Mouse (Mus musculus) urinary bladder, adult 18-20 months (tissue): ENCODE measurements around the gene Cfap300.

Experiments used
- DNase-seq, 2 experiments: peaks; one replicate each; pipeline ENCODE4 v3.0.0; 2022; ENCODE audit warnings: low spot score in 2 of 2, mixed read lengths in 2 of 2

Gene Cfap300

DNA sequence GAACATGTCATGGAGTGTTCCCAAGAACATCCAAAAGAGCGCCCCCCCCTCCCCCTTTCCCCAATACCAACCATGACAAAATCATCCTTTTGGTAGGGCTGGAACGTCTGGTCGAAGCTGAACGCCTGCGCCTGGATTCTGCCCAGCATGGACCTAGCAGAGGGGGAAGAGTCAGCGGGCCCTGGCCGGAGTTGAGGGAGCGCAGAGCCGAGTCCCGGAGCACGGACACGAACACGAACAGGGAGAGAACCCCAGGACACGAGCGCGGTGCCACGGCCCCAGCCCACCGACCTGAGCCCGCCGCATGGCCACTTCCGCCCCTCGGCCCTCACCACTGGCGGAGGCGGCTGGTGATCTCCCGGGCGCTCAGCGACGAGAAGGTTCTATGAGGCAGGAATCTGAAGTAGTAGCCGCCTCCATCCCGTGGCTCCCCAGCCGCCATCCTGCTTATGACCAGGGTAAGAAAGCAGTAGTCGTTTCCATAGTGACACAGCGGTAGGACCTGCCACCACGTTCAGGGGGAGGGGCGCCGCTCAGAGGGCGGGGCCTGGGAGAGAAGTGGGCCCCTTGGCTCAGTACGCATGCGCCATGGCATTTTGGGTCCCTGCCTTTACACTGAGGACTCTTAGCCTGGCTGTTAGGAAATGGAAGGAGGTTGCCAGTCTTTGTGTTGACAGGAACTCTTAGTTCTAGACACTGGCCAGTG is at the start of gene Cfap300:
Gene Cfap300, minus strand, starts transcription at position 486 of the 706 bp plus-strand sequence.
- DNase-seq = peak; percentile 92 to 93

DNA sequence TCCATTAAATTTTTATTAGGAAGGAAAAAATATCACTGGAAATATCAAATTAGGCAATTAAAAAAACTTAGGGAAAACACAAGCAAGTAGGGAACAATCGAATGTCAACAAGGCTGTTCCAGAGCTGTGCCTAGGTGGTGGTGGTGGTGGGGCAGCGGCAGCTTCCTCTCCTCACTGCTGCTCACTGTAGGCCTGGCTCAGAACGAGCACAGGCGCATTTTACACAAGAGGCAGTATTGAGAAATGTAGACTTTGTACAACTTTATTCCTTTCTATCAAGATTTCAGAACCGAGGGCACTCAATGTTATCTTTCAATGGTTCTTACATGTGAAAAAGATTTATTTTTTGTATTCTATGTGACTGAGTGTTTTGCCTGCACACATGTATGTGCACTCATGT is 36.3 kb upstream of the Cfap300 start:
- DNase-seq = no peak

- no peak for DNase-seq
Measured at GRCm38 (mm10) chr9:8074345-8074744, 31.7 kb upstream of the Cfap300 start.

- DNase-seq = no peak
Measured at GRCm38 (mm10) chr9:8073203-8073755, 30.7 kb upstream of the Cfap300 start.

- DNase-seq = no peak
Measured at GRCm38 (mm10) chr9:8059636-8060035, 17.0 kb upstream of the Cfap300 start.

- DNase-seq = peak in 1 of 2 experiments; percentile 24
Measured at GRCm38 (mm10) chr9:8054831-8055230, 12.2 kb upstream of the Cfap300 start.

GRCm38 (mm10) chr9:8043044-8043387 is 393 bp upstream of the Cfap300 start:
- DNase-seq = no peak

- DNase-seq = no peak
Measured at GRCm38 (mm10) chr9:8035546-8035945, 7.1 kb downstream of the Cfap300 start.

- no peak for DNase-seq
Measured at GRCm38 (mm10) chr9:8035091-8035490, 7.5 kb downstream of the Cfap300 start.

DNA sequence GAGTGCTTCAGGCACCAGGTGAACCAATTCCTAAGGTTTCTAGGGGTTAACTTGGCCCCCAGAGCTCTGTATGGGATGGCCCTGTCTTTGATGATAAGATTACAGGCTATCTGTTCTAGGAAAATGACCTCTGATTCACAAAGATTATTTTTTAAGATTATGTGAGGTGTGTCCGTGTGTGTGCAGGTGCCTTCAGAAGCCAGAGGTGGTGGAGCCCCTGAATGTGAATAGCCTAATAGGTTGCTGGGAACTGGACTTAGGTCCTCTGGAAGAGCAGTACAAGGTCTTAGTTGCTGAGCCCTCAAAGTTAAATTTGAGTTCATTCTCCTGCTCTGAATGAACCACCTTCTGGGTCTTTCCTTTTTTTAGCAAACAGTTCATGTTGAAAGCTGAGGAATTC is 8.5 kb downstream of the Cfap300 start:
- DNase-seq = no peak

GRCm38 (mm10) chr9:8032847-8033246 is 9.8 kb downstream of the Cfap300 start:
- DNase-seq = no peak

DNA sequence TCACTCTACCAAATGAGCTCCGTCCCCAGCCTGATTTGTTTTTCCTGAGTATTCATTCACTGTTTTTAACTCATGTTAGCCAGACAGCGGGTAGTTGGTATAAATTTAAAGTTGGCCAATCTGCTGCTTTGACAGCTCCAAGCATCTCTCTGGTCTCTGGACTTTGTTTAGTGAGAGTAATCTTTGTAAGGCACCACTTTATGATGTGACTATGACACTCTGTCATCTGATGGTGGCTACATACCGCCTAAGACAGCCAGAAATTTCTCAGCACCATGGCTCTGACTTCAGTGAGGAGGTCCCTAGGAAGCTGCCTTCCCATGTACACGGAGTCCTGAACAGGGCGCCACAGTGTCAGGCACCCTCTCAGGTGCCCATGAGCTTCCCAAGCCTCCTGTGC is 24.0 kb downstream of the Cfap300 start:
- no peak for DNase-seq

GRCm38 (mm10) chr9:8017253-8017913 is 25.2 kb downstream of the Cfap300 start:
- DNase-seq = no peak

DNA sequence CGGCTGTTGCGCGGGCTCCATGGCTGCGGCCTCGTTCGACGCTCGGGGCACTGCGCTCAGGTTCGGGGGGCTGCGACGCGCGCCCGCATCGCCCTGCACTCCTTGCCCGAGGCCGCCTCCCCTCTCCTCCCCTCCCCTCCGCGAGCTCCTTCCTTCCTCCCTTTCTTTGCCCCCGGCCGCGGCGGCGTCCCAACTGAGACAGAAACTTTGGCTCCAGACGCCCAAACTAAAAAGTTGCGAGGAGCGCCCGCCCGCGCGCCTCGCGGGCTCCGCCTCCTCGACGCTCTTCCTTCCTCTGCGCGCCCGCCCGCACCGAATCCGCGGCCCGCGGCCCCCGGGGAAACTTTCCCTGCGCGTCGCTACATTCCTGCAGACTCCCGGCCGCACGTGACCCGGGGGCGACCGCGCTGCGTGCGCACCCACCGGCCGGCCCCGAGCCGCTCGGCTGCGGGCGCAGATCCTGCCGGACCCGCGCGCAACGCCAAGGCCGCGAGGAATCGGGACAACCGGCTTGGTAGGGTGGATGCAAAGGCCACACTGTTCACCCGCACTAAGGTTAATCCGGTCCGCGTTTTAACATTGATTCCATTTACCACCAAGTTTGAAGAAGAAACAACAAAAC is 38.1 kb downstream of the Cfap300 start, which contains the start of gene Yap1:
Gene Yap1, minus strand, starts transcription at position 227 of the 622 bp plus-strand sequence.
- peak; percentile 85 to 87 for DNase-seq

- peak; percentile 64 to 83 for DNase-seq
Measured at GRCm38 (mm10) chr9:8003301-8004271, 39.0 kb downstream of the Cfap300 start.

- no peak for DNase-seq
Measured at GRCm38 (mm10) chr9:8002806-8003205, 39.8 kb downstream of the Cfap300 start.

DNA sequence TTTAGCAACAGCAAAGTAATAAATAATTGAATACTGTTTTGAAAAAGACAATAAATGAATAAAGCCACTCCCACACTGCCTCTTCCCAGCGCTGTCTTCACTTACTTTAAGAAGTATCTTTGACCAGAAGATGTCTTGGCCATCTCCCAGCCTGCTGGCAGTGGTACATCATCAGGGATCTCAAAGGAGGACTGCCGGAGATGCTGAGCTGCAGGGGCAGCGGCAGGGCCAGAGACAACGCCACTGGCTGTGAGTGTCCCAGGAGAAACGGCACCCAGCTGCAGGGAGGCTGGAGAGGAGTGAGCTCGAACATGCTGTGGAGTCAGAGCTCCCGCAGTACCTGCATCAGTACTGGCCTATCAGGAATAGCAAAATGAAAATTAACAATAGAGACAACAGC is 41.3 kb downstream of the Cfap300 start:
- no peak for DNase-seq

GRCm38 (mm10) chr9:7994275-7994674 is 48.3 kb downstream of the Cfap300 start:
- DNase-seq = no peak

- no peak for DNase-seq
Measured at GRCm38 (mm10) chr9:7992651-7993050, 50.0 kb downstream of the Cfap300 start.

GRCm38 (mm10) chr9:7990897-7991296 is 51.7 kb downstream of the Cfap300 start:
- no peak for DNase-seq

GRCm38 (mm10) chr9:7987119-7987518 is 55.5 kb downstream of the Cfap300 start:
- no peak for DNase-seq
